Mouse (Mus musculus): ENCODE measurements at regions not wholly inside any gene's neighbourhood (a gene's known extent, or its start where the extent isn't known, plus 50 kb on each side); places are given as distances from the start of the nearest gene placed in this dataset.

GRCm38 (mm10) chr16:29865075-29865740 lies 199.0 kb upstream of the Hes1 start:
- no peak for DNase-seq (ENCODE audit: low spot score in 2 of 2)

- no peak for DNase-seq (ENCODE audit: low spot score in 2 of 2)
These were observed 192.8 kb upstream of the Hes1 start for GRCm38 (mm10) chr16:29871395-29871794.

GRCm38 (mm10) chr16:29876196-29876595 lies 188.0 kb upstream of the Hes1 start:
- no peak for DNase-seq (ENCODE audit: low spot score in 2 of 2)

GRCm38 (mm10) chr16:29877372-29878123 lies 186.6 kb upstream of the Hes1 start:
- no peak for DNase-seq (ENCODE audit: low spot score in 2 of 2)

GRCm38 (mm10) chr16:29879665-29880064 lies 184.5 kb upstream of the Hes1 start:
- DNase-seq (ENCODE audit: low spot score in 2 of 2), result no peak

- no peak for DNase-seq (ENCODE audit: low spot score in 2 of 2)
These were observed 182.7 kb upstream of the Hes1 start for GRCm38 (mm10) chr16:29881497-29881896.

- peak; percentile 29 to 30 for DNase-seq (ENCODE audit: low spot score in 2 of 2)
These were observed 181.8 kb upstream of the Hes1 start for GRCm38 (mm10) chr16:29882226-29882972.

- no peak for DNase-seq (ENCODE audit: low spot score in 2 of 2)
These were observed 180.8 kb upstream of the Hes1 start for GRCm38 (mm10) chr16:29883252-29883992.

GRCm38 (mm10) chr16:29884899-29885298 lies 179.3 kb upstream of the Hes1 start:
- DNase-seq (ENCODE audit: low spot score in 2 of 2), result no peak

GRCm38 (mm10) chr16:29886755-29887154 lies 177.4 kb upstream of the Hes1 start:
- no peak for DNase-seq (ENCODE audit: low spot score in 2 of 2)

- no peak for DNase-seq (ENCODE audit: low spot score in 2 of 2)
These were observed 174.8 kb upstream of the Hes1 start for GRCm38 (mm10) chr16:29889346-29889745.

GRCm38 (mm10) chr16:29891472-29891871 lies 172.7 kb upstream of the Hes1 start:
- no peak for DNase-seq (ENCODE audit: low spot score in 2 of 2)

GRCm38 (mm10) chr16:29893871-29894828 lies 170.0 kb upstream of the Hes1 start:
- peak in 1 of 2 experiments; percentile 26 for DNase-seq (ENCODE audit: low spot score in 2 of 2)

GRCm38 (mm10) chr16:29896393-29896792 lies 167.8 kb upstream of the Hes1 start:
- DNase-seq (ENCODE audit: low spot score in 2 of 2), result no peak

GRCm38 (mm10) chr16:29903510-29903909 lies 160.7 kb upstream of the Hes1 start:
- DNase-seq (ENCODE audit: low spot score in 2 of 2), result peak in 1 of 2 experiments; percentile 20

GRCm38 (mm10) chr16:29904183-29904775 lies 159.9 kb upstream of the Hes1 start:
- no peak for DNase-seq (ENCODE audit: low spot score in 2 of 2)

- no peak for DNase-seq (ENCODE audit: low spot score in 2 of 2)
These were observed 156.9 kb upstream of the Hes1 start for GRCm38 (mm10) chr16:29907331-29907730.

GRCm38 (mm10) chr16:29908031-29908430 lies 156.2 kb upstream of the Hes1 start:
- no peak for DNase-seq (ENCODE audit: low spot score in 2 of 2)

- peak in 1 of 2 experiments; percentile 22 for DNase-seq (ENCODE audit: low spot score in 2 of 2)
These were observed 154.2 kb upstream of the Hes1 start for GRCm38 (mm10) chr16:29909923-29910465.

- DNase-seq (ENCODE audit: low spot score in 2 of 2), result peak; percentile 38 to 84
These were observed 153.0 kb upstream of the Hes1 start for GRCm38 (mm10) chr16:29911164-29911571.
